Mouse (Mus musculus) kidney, postnatal 36 days (tissue): Measurements from ENCODE around the gene Psme3.

Experiments used
- DNase-seq, 2 experiments: peaks; one replicate each; pipeline ENCODE4 v3.0.0; 2021 to 2022; ENCODE audit warnings: mixed read lengths in 2 of 2

Psme3 gene

DNA sequence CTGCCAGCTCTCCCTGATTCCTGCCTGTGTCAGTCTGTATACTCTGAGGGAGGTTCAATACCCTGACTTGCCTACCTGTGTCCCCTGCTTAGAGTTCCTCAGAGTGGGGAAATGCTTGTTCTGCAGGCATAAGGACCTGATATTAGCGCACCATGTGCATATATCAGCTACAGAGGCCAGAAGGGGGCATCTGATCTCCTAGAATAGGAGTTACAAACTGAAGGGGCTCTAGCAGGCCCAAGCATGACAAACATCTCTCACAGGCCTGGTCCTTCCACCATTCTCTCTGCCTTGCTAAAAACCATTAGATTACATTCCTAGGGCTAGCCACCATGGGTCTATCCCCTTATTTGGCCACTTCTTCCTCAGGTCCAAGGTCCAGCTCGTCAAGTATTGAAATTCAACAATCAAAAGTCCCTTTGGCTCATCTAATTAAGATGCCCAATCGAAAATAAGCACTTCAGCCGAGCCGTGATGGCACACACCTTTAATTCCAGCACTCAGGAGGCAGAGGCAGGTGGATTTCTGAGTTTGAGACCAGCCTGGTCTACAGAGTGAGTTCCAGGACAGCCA lies 38.5 kb downstream of the Psme3 start:
- DNase-seq = no peak

DNA sequence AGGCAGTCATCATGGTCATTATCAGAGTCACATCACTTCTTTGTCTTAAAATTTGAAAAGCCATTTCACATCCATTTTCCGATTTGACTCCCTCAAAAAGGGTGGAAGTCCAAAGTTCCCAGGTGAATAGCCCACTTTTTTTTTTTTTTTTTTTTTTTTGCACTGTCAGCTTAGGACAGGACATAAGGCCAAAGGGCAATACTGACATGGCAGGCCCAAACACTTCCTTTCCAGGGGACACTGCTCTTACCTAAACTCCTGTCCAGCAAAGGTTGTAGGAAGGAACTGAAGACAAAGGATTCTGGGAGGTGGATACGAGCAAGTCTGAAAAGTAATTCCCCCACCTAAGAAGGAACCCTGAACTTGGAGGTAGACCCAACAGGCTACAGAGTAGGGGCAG lies 39.9 kb downstream of the Psme3 start:
- peak in 1 of 2 experiments; percentile 55 for DNase-seq

- DNase-seq = no peak
These were observed 41.6 kb downstream of the Psme3 start for GRCm38 (mm10) chr11:101357505-101358182.

DNA sequence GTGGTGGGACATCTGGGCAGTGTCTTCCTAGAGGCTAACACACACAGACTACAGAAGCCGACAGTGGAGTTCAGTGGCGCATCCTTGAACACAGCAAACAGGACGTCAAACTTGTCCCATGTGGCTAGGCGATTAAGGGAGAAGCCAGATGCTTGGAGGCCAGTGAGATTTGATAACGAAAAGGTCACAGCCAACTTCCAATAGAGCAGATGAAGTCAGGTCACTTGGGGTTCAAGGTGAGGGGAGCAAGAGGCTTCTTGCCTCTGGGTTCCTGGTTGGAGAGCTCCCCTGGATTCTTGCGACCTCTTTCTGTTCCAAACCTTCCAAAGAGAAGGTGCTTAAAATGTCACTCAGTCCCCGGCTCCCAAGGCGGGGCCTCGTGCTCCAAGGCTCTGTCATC lies 43.8 kb downstream of the Psme3 start:
- DNase-seq = no peak

DNA sequence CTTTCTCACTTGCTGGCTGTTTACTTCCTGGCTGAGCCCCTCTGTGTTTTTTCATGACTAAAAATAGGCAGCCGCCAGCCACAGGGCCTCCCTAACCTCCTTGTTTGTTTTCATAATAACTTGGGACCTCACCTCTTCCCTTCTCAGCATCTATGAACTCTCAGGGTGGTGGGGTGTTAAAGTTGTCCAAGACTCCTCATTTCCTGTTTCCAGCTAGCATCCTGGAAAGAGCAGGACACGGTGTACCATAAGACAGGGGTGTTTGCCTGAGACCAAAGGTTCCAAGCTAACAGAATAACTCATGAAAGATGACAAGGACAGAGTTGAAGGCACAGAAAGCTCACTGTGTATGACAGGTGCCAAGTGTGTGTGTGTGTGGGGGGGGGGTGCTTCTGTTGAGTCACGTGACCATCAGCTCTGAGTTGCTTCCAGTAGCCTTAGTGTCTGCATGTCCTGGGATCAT lies 44.7 kb downstream of the Psme3 start:
- peak in 1 of 2 experiments; percentile 82 for DNase-seq

- peak; percentile 59 to 71 for DNase-seq
These were observed 48.5 kb downstream of the Psme3 start for GRCm38 (mm10) chr11:101364531-101364931.

DNA sequence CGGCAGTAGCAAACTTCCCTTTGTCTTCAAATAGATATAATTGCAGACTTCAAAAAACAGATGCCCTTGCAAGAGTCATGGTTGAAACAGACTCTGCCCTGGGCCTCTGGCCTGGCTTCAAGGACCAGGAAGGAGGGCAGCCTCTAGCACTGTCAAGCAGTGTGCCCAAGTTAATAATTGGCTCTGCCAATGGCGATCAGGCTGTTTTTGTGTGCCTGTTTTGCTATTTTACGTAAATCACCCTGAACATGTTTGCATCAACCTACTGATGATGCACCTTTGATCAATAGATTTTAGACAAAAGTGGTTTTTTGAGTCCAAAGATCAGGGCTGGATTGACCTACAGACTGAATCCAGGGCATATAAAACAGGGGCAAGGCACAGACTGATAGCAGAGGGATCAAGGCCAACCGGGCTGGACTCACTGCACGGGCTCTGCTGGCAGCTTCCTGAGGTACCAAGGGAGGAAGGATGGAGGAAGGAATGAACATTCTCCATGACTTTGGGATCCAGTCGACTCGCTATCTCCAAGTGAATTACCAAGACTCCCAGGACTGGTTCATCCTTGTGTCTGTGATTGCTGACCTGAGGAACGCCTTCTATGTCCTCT lies 51.4 kb downstream of the Psme3 start, which contains the start of gene G6pc:
TSS of gene G6pc (plus strand) at position 236 of the 610 bp plus-strand sequence.
- peak; percentile 80 to 89 for DNase-seq

- DNase-seq = no peak
These were observed 54.1 kb downstream of the Psme3 start for GRCm38 (mm10) chr11:101370141-101370540.
